Mouse (Mus musculus) neural tube, embryonic 12.5 days (tissue): ENCODE data around the gene Tapbp. TPM values are rescaled to one million over a fixed set of nuclear protein-coding genes. Genes with fewer than 3 reads are reported as not detected.
"Not testable (repeated sequence)": the region's sequence is repeated elsewhere in the genome, so short reads cannot be mapped to it uniquely, and the experiment has no call there.

Experiments used
- ATAC-seq: fragments of 200-750 bp; cut with Nextera tagmentation; 2 replicates; pipeline ENCODE4 v1.8.0; 2017; ENCODE audit warnings: low read depth, mild to moderate bottlenecking, moderate TSS enrichment, moderate library complexity; ENCODE audit not compliant: low FRiP score
- H3K27ac ChIP-seq: fragments of 300-500 bp; sonication (generic); 2 replicates; pipeline ENCODE4 v1.5.1; 2016
- H3K27me3 ChIP-seq: fragments of 300-500 bp; sonication (generic); replicated peaks from 2 replicates; pipeline ENCODE4 v1.6.1; 2016; ENCODE audit warnings: mild to moderate bottlenecking
- H3K36me3 ChIP-seq: fragments of 300-500 bp; sonication (generic); 2 replicates; pipeline ENCODE4 v1.6.1; 2016; ENCODE audit warnings: mild to moderate bottlenecking
- H3K4me1 ChIP-seq: fragments of 300-500 bp; sonication (generic); 2 replicates; pipeline ENCODE4 v1.6.1; 2016
- H3K4me2 ChIP-seq: fragments of 300-500 bp; sonication (generic); replicated peaks from 2 replicates; pipeline ENCODE4 v1.6.1; 2016; ENCODE audit warnings: mild to moderate bottlenecking
- H3K4me3 ChIP-seq: fragments of 300-500 bp; sonication (generic); 2 replicates; pipeline ENCODE4 v1.5.1; 2016
- H3K9ac ChIP-seq: fragments of 300-500 bp; sonication (generic); 2 replicates; pipeline ENCODE4 v1.6.1; 2016; ENCODE audit warnings: mild to moderate bottlenecking
- H3K9me3 ChIP-seq: fragments of 300-500 bp; sonication (generic); 2 replicates; pipeline ENCODE4 v1.6.1; 2016; ENCODE audit warnings: mild to moderate bottlenecking
- WGBS: fragments of 180-500 bp; shearing (Covaris S2); methylation state at CpG from one replicate; pipeline ENCODE4 v1.1.7; 2016; 5-methylcytosine and 5-hydroxymethylcytosine counted together
- polyA plus RNA-seq: library from polyadenylated mRNA; unstranded; fragments of >200 nt; fragmentation: Nextera tagmentation; extraction: Ambion mirVana; gene quantifications from 2 replicates; pipeline ENCODE4 v1.2.1, GENCODE M21; 2016

Gene Tapbp
- polyA plus RNA-seq, 1 experiment from 2014 or later, result 23.6 TPM

DNA sequence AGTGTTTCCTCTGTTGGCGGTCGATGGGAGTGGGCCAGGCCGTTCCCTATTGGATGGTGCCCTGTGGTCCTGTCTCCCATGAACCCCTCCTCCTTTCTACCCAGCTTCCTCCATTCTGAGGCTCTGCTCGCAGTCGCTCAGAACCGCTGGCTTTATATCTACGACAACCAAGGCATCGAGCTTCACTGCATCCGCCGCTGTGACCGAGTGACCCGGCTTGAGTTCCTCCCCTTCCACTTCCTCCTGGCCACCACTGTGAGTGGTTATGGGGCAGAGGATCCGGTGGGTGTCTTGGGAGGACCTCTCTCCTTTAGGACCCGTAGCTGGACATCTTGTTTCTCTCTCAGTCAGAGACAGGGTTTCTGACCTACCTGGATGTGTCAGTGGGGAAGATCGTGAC lies 27.8 kb downstream of the Tapbp start:
- ATAC-seq, result no peak
- Histone ChIP-seq H3K36me3 (peaks cover 54% of the 10 kb centered on the region), H3K4me3 (no peak overlapping the region), H3K27ac (no peak overlapping the region), H3K9ac (no peak overlapping the region), H3K27me3 (no peaks in the 10 kb centered on the region), H3K4me1 (peaks cover 28% of the 10 kb centered on the region), H3K9me3 (no peaks in the 10 kb centered on the region), H3K4me2 (no peak overlapping the region)
- whole genome bisulfite sequencing, result 95% methylated on average over 15 of the region's 15 CpGs

DNA sequence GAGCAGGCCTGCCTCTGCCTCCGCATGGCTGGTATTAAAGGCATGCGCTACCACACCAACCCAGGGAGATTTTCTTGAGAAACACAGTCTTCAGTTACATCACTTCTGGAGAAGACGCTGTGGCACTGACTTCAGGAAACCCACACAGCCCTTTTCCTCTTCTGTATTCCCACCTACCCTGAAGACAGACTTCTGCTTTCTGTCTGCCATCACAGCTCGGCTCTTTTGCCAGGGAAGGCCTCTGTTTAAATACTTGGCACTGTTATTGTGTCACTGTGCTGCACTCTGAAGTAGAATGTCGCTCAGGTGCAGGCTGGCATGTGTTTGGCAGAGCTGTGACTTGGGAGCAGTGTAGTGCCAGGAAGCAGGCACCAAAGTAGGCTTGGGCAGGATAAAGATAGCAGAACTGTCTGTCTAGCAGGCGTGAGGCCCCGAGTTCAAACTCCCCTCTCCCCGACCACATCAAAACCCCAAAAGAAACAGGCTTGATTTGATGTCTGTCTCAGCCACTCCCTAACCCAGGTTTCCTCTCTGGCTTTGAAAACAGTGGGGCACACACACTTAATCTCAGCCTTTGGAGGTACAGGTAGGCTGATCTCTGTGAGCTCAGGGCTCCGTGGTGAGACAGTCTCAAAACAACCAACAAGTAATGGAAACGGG lies 31.9 kb downstream of the Tapbp start:
- Histone ChIP-seq H3K4me2 (no peak overlapping the region), H3K36me3 (peaks cover 78% of the 10 kb centered on the region)

DNA sequence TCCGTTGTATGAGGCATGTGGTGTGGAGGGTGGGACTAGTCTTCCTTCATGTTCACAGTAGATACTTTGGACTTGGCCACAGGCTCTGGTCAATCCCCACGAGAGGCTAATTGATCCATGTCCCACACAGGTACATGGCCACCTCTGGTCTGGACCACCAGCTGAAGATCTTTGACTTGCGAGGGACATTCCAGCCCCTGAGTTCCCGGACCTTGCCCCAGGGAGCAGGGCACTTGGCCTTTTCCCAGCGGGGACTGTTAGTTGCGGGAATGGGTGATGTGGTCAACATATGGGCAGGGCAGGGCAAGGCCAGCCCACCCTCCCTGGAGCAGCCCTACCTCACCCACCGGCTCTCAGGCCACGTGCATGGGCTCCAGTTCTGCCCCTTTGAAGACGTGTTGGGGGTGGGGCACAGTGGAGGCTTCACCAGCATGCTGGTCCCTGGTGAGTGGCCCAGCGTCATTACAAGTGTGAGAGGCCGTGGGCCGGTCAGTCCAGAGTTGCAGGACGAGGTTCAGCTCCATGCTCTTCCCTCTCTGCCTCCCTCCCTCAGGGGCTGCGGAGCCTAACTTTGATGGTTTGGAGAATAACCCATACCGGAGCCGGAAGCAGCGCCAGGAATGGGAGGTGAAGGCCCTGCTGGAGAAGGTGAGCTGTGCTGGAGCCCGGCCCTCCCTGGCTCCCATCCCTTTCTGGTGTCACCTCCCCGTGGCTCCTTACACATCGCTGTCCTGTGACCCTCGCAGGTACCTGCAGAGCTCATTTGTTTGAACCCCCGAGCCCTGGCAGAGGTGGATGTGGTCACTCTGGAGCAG lies 32.6 kb downstream of the Tapbp start:
- 85% methylated on average over 22 of the region's 22 CpGs for WGBS

More for the DNA sequence above, 31.9 kb downstream of the Tapbp start:
- no peak overlapping the region for H3K4me3 ChIP-seq
- peaks cover 29% of the 10 kb centered on the region for H3K4me1 ChIP-seq
- 92% methylated on average over 10 of the region's 10 CpGs for WGBS
- H3K27ac ChIP-seq, result no peak overlapping the region
- H3K9me3 ChIP-seq, result no peaks in the 10 kb centered on the region
- H3K27me3 ChIP-seq, result no peaks in the 10 kb centered on the region
- no peak overlapping the region for H3K9ac ChIP-seq
- no peak for ATAC-seq

DNA sequence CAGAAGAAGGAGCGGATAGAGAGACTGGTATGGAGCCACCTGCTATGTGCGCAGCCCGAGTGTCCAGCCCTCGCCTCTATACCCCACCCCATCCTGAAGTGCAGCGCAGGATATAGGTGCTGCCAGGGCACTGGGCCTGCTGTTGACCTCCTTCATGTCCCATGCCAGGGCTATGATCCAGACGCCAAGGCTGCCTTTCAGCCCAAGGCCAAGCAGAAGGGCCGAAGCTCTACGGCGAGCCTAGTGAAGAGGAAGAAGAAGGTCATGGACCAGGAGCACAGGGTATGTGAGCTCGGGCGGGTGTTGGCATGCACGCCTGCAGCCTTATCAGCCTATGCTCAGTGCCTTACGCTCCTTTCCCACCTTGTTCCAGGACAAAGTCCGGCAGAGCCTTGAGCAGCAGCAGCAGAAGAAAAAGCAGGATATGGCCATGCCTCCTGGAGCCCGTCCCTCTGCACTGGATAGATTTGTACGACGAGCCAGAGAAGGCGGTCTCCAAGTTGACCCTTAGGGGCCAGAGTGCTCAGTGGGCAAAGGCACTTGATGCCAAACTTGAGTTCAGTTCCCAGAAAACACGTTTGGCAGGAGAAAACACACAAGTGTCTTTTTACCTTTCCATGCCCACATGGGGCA lies 33.3 kb downstream of the Tapbp start:
- H3K4me1 ChIP-seq, result peaks cover 44% of the 10 kb centered on the region
- H3K9ac ChIP-seq, result no peak overlapping the region
- no peak overlapping the region for H3K4me3 ChIP-seq
- 92% methylated on average over 19 of the region's 19 CpGs for WGBS
- no peaks in the 10 kb centered on the region for H3K9me3 ChIP-seq
- no peak overlapping the region for H3K27ac ChIP-seq
- ATAC-seq, result no peak
- no peaks in the 10 kb centered on the region for H3K27me3 ChIP-seq
- no peak overlapping the region for H3K4me2 ChIP-seq
- H3K36me3 ChIP-seq, result peaks cover 78% of the 10 kb centered on the region

More for the DNA sequence above, 32.6 kb downstream of the Tapbp start:
- peaks cover 79% of the 10 kb centered on the region for H3K36me3 ChIP-seq
- H3K9me3 ChIP-seq, result no peaks in the 10 kb centered on the region
- H3K4me1 ChIP-seq, result peaks cover 37% of the 10 kb centered on the region
- no peak overlapping the region for H3K4me2 ChIP-seq
- no peak overlapping the region for H3K4me3 ChIP-seq
- H3K27ac ChIP-seq, result no peak overlapping the region
- no peak overlapping the region for H3K9ac ChIP-seq
- no peaks in the 10 kb centered on the region for H3K27me3 ChIP-seq
- no peak for ATAC-seq

DNA sequence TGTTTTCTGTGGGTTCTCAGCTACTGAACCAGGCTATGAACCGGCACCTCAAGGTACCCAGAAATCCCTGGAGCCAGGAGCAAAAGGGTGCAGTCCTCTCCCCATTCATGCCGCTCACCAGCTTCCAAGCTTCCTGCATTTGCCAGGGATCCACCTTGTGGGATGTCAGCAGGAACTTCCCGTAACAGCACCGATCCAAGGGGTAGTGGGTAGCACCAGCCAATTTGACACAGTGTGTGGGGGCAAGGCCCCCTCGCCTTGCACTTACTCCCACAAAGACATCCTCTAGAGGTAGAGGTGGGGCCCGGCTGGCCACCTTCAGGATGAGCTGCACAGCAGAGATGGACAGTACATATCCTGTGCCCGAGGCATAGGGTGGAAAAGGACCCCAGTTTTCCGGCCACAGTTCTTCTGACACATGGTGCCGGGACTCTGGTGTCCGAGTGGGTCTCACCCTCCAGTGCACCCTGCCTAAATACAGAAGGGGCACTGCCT lies 34.5 kb downstream of the Tapbp start:
- H3K9me3 ChIP-seq, result no peaks in the 10 kb centered on the region
- no peaks in the 10 kb centered on the region for H3K27me3 ChIP-seq
- WGBS, result 71% methylated on average over 10 of the region's 10 CpGs
- peaks cover 74% of the 10 kb centered on the region for H3K36me3 ChIP-seq
- H3K4me2 ChIP-seq, result peak overlapping the region; percentile 88
- 0 out of 2 replicates have a peak overlapping the region, but pooled peaks have one; percentile 75 for H3K27ac ChIP-seq
- H3K4me1 ChIP-seq, result peaks cover 52% of the 10 kb centered on the region
- ATAC-seq, result no peak
- peak overlapping the region; percentile 41 for H3K4me3 ChIP-seq
- H3K9ac ChIP-seq, result peak overlapping the region; percentile 60

DNA sequence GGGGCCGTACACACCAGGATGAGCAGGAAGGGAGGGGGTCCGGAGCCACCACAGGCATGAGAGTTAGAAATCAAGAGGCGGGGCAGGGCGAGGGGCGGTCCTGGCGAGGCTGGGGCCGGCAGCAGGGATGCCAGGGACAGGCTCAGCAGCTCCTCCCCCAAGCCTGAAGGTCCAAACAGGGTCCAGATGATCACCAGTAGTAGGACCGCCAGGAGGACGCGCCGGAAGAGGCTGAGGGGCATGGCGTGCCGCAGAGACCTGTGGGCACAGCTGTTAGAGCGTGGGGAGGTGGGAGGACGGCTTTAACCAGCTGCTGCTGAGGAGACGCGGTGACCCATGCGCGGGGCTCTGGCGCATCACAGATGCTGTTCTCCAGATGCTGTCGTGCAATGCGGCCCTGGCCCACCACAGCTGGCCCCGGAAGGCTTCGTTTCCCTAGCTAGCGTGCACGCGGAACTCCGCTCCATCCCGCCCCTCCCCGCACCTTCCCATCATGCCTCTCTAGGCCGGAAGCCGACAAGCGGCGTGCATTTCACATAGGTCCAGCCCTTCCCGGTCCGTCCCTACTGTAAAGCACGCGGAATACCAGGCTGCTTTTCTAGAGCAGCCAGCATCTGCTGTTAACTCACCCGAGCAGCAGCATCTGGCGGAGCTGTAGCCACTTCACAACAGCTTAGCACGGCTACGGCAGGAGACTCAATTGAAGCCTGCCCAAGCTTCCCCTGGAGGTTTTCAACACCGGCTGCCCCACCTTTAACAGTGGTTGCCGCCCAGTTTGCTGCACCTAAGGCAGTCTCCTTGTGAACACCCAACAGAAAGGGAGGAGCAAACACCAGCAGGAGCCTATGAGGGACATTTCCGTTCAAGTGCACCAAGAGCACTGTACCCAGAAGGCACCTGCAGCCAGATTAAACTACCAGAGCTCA lies 35.6 kb downstream of the Tapbp start, which contains the start of gene B3galt4:
TSS of gene B3galt4 (minus strand) at position 468 of the 926 bp plus-strand sequence.
- no peaks in the 10 kb centered on the region for H3K27me3 ChIP-seq
- H3K27ac ChIP-seq, result peak within 1 kb of the TSS; percentile 75
- peak within 1 kb of the TSS; percentile 60 for H3K9ac ChIP-seq
- H3K4me3 ChIP-seq, result peak within 1 kb of the TSS; percentile 41
- peak within 1 kb of the TSS; percentile 88 for H3K4me2 ChIP-seq
- H3K9me3 ChIP-seq, result no peaks in the 10 kb centered on the region
- peaks cover 64% of the 10 kb centered on the region for H3K36me3 ChIP-seq
- WGBS, result 1% methylated on average over 45 of the region's 45 CpGs
- ATAC-seq, result peak; percentile 61
- peaks cover 52% of the 10 kb centered on the region for H3K4me1 ChIP-seq

DNA sequence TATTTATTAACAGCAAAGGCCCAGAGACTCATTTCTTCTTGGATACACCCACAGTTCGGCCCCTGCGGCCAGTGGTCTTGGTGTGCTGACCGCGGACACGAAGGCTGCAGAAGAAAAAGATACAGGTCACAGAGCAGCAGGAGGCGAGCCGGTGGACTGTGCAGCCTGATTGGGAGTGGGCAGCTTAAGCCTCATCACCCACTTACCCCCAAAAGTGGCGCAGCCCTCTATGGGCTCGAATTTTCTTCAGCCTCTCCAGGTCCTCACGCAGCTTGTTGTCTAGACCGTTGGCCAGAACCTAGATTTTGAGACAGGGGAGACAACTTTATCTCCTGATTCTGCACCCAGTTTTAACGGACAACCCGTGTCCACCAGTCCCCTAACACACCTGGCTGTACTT lies 36.3 kb downstream of the Tapbp start:
- peak overlapping the region; percentile 60; the same call in 1 of the 2 replicates for H3K9ac ChIP-seq
- H3K4me2 ChIP-seq, result peak overlapping the region; percentile 88
- not testable (repeated sequence) for H3K27me3 ChIP-seq, ATAC-seq, H3K27ac ChIP-seq, H3K9me3 ChIP-seq
- H3K36me3 ChIP-seq, result peaks cover 58% of the 10 kb centered on the region
- peaks cover 58% of the 10 kb centered on the region for H3K4me1 ChIP-seq
- 77% methylated on average over 13 of the region's 13 CpGs for WGBS
- H3K4me3 ChIP-seq, result peak overlapping the region; percentile 41; the same call in 1 of the 2 replicates

DNA sequence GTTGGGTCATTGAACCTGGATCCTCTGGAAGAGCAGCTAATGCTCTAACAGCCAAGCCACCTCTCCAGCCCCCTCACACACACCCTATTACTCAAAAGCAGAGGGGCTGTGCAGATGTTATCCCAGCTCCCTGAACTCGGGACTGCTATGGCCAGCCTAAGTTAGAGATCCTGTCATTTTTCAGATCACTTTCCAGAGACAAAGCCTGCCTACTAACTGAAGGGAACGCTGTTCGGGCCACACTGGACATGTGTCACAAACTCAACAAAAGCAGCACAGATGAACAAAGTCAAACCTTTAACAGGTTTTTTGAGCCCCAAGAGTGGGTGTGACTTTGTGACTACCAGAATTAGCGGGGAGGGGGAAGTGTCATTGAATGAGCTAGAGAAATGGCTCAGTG lies 37.2 kb downstream of the Tapbp start:
- H3K4me3 ChIP-seq, result no peak overlapping the region
- H3K4me2 ChIP-seq, result no peak overlapping the region; the same call in 1 of the 2 replicates
- H3K4me1 ChIP-seq, result peaks cover 58% of the 10 kb centered on the region
- no peaks in the 10 kb centered on the region for H3K27me3 ChIP-seq
- 76% methylated on average over 4 of the region's 4 CpGs for WGBS
- no peak for ATAC-seq
- H3K9me3 ChIP-seq, result no peaks in the 10 kb centered on the region
- no peak overlapping the region for H3K27ac ChIP-seq
- H3K36me3 ChIP-seq, result peaks cover 52% of the 10 kb centered on the region
- no peak overlapping the region for H3K9ac ChIP-seq

DNA sequence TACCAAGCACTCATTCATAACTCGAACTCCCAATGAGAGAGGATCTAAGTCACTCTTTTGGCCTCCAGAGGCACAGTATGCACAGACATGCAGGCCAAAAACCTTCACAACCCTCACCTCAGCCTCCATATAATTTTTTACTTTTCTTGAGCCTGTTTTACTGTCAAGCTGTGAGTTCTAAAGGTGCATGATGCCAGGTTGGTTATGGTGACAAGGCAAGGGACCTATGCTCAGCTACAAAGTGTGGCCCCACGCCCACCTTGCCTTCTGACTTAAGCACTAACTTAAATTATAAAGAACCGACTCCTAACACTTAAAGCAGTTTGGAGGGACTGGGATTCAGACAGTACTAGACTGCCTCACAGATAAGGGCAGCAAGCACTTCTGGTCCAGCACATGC lies 37.6 kb downstream of the Tapbp start:
- H3K9me3 ChIP-seq, result no peaks in the 10 kb centered on the region
- H3K27me3 ChIP-seq, result no peaks in the 10 kb centered on the region
- peaks cover 58% of the 10 kb centered on the region for H3K4me1 ChIP-seq
- peak overlapping the region; percentile 97; the same call in 1 of the 2 replicates for H3K4me2 ChIP-seq
- H3K27ac ChIP-seq, result no peak overlapping the region
- H3K4me3 ChIP-seq, result no peak overlapping the region
- no peak overlapping the region for H3K9ac ChIP-seq
- peaks cover 51% of the 10 kb centered on the region for H3K36me3 ChIP-seq
- no peak for ATAC-seq
- 83% methylated on average over 3 of the region's 3 CpGs for WGBS

DNA sequence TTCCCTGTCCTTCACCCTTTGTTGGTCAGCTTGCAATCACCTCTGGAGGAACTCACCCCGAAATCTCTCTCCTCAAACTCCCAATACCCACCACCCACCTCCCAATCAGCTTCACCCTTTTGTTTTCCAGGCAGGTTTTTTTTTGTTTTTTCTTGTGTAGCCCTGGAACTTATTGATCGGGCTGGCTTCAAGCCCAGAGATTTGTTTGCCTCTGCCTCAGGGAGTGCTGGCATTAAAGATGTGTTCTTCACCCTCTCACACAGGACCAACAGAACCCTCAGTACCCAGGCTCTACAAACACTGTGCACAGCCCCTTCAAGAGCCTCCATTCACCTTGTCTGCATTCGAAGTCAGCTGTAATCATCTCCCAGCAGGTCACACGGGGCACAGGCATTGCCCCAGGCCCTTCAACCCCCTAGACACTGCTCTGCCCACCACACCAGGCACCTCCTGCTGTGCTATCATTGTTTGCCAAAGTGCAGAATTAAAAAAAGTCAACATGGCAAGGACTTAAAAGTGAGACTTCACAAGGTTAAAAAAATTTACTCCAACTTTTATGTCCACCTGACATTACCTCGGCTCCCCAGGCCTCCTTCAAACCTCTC lies 38.4 kb downstream of the Tapbp start:
- 34% methylated on average over 5 of the region's 5 CpGs for WGBS

More for the DNA sequence above, 38.4 kb downstream of the Tapbp start:
- no peak for ATAC-seq
- peak overlapping the region; percentile 95 for H3K4me3 ChIP-seq
- no peaks in the 10 kb centered on the region for H3K9me3 ChIP-seq
- peak overlapping the region; percentile 98 for H3K9ac ChIP-seq
- no peaks in the 10 kb centered on the region for H3K27me3 ChIP-seq
- peak overlapping the region; percentile 97 for H3K4me2 ChIP-seq
- peaks cover 58% of the 10 kb centered on the region for H3K4me1 ChIP-seq
- H3K27ac ChIP-seq, result no peak overlapping the region
- peaks cover 51% of the 10 kb centered on the region for H3K36me3 ChIP-seq
